Mouse (Mus musculus) forebrain, postnatal 0 days (tissue): Measurements from ENCODE around the gene Bsnd. TPM values are rescaled to one million over a fixed set of nuclear protein-coding genes. Genes with fewer than 3 reads are reported as not detected.
A peak's percentile ranks its signal among the peaks of the same experiment; 100 is the strongest.

Experiments
- ATAC-seq: fragments of 200-750 bp; cut with Nextera tagmentation; 2 replicates; pipeline ENCODE4 v1.8.0; 2017; ENCODE audit warnings: mild to moderate bottlenecking, moderate library complexity
- DNase-seq: peaks from one replicate; pipeline ENCODE4 v3.0.0-alpha.2; 2015
- H3K27ac ChIP-seq: fragments of 300-500 bp; sonication (generic); 2 replicates; pipeline ENCODE4 v1.5.1; 2014; ENCODE audit warnings: low read depth, mild to moderate bottlenecking, antibody characterized with exemption, low read length, moderate library complexity, mixed read lengths
- H3K27me3 ChIP-seq: fragments of 300-500 bp; sonication (generic); 2 replicates; pipeline ENCODE4 v1.6.1; 2014; ENCODE audit warnings: mild to moderate bottlenecking, low read length, mixed read lengths; ENCODE audit not compliant: insufficient read depth
- H3K36me3 ChIP-seq: fragments of 300-500 bp; sonication (generic); 2 replicates; pipeline ENCODE4 v1.6.1; 2014; ENCODE audit warnings: mild to moderate bottlenecking, moderate library complexity; ENCODE audit not compliant: insufficient read depth
- H3K4me1 ChIP-seq: fragments of 300-500 bp; sonication (generic); 2 replicates; pipeline ENCODE4 v1.6.1; 2014; ENCODE audit warnings: antibody characterized with exemption; ENCODE audit not compliant: insufficient read depth
- H3K4me2 ChIP-seq: fragments of 300-500 bp; sonication (generic); 2 replicates; pipeline ENCODE4 v1.6.1; 2014; ENCODE audit warnings: low read depth, mild to moderate bottlenecking, moderate library complexity
- H3K4me3 ChIP-seq: fragments of 300-500 bp; sonication (generic); 2 replicates; pipeline ENCODE4 v1.5.1; 2014; ENCODE audit warnings: low read depth, low read length, mixed read lengths
- H3K9ac ChIP-seq: fragments of 300-500 bp; sonication (generic); 2 replicates; pipeline ENCODE4 v1.6.1; 2014; ENCODE audit warnings: mild to moderate bottlenecking
- H3K9me3 ChIP-seq: fragments of 300-500 bp; sonication (generic); 2 replicates; pipeline ENCODE4 v1.6.1; 2016; ENCODE audit warnings: low read length
- CTCF ChIP-seq: sonication (generic); IDR thresholded peaks from 2 replicates; pipeline ENCODE4 v1.5.1; 2016; ENCODE audit warnings: antibody characterized with exemption, control low read depth, low read depth
- WGBS: fragments of 180-500 bp; shearing (Covaris S2); extraction: QIAGEN DNeasy Blood & Tissue Kit; methylation state at CpG from one replicate; pipeline ENCODE4 v1.1.7; 2014; 5-methylcytosine and 5-hydroxymethylcytosine counted together
- polyA plus RNA-seq: library from polyadenylated mRNA; unstranded; fragments of >200 nt; fragmentation: Nextera tagmentation; extraction: Ambion mirVana; gene quantifications from 2 replicates; pipeline ENCODE4 v1.2.1, GENCODE M21; 2015
- total RNA-seq: library from RNA; depleted of rRNA; stranded (reverse); fragments of >200 nt; gene quantifications from 2 replicates; pipeline ENCODE4 v1.2.3, GENCODE M21; 2014

The Bsnd gene
- total and polyA plus RNA-seq, 2 experiments from 2014 or later, result not detected

DNA sequence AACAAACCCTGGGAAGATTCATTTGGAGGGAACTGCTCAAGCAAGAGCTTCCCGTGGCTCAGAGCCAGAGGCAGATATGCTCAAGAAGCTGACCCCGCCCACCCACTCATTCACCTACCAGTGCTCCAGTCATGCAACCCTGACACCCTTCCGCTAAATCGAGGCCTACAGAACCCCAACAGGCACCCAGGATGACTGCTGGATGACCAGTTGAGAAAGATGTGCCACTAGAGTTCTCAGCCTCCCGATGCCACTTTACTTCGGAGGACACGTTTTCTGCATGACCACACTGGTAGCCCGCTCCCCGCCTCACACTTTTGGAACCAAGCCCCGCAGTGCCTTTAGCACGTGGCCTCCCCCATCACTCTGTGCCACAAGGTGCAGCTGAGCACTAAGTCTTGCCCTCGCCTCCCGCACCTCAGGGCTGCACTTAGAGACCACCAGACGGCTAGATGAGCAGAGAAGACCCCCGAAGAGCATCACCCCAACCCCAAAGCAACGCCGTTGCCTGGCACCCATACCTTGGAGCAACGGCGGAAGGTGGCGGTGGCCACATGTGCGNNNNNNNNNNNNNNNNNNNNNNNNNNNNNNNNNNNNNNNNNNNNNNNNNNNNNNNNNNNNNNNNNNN, 28.8 kb downstream of the Bsnd start:
- Histone ChIP-seq H3K36me3 (no peaks in the 10 kb centered on the region), H3K9ac (peak overlapping the region; percentile 58), H3K9me3 (no peaks in the 10 kb centered on the region), H3K4me1 (peaks cover 9% of the 10 kb centered on the region; the same call in 1 of the 2 replicates), H3K27me3 (peaks cover 22% of the 10 kb centered on the region), H3K27ac (no peak overlapping the region), H3K4me3 (peak overlapping the region; percentile 39), H3K4me2 (peak overlapping the region; percentile 82)
- WGBS, result 26% methylated on average over 21 of the region's 21 CpGs
- DNase-seq (peak; percentile 22), ATAC-seq (peak; percentile 40; the same call in 1 of the 2 replicates)
- TF ChIP-seq CTCF, result no peak

DNA sequence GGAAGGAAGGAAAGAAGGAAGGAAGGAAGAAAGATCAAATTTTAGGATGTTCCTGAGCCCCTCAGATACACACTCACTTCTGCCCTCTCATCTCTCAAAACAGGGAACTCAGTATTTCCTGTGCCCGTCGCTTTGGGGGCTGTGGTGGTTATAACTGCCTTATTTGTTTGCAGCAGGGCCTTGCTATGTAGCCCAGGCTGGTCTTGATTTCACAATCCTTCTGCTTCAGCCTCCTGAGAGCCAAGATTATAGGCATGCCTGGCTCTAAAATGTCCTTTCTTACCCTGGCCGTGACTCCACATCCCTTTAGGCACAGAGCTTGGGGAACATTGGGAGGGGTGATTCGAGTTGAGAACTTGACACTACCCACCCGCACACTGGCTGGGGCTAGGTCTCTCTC, 29.6 kb downstream of the Bsnd start:
- TF ChIP-seq CTCF, result no peak
- H3K4me2 ChIP-seq, result no peak overlapping the region

DNA sequence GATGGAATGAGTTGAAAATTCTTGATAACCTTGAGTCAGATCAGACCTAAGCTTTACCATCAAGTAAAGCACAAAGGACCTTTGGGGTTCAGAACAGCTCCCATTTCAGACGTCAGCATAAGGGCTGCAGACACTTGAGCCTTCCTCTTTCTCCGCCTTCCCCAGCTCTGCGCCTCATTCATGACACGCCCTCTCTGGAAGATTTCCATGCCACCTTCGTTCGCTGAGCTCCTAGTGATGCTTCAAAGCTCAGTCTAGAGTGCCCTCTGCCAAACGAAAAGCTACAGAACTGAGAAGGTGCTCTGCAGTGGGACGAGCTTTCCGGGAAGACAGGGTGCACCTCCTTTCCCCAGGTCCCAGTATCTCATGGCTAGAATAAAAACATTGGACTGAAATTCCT, 30.1 kb downstream of the Bsnd start:
- peaks cover 9% of the 10 kb centered on the region; the same call in 1 of the 2 replicates for H3K4me1 ChIP-seq
- no peak overlapping the region for H3K4me2 ChIP-seq
- no peak for DNase-seq
- H3K9ac ChIP-seq, result no peak overlapping the region
- peaks cover 22% of the 10 kb centered on the region for H3K27me3 ChIP-seq
- no peak for TF ChIP-seq CTCF
- no peaks in the 10 kb centered on the region for H3K9me3 ChIP-seq
- H3K36me3 ChIP-seq, result no peaks in the 10 kb centered on the region
- WGBS, result 76% methylated on average over 9 of the region's 9 CpGs
- no peak for ATAC-seq
- no peak overlapping the region for H3K27ac ChIP-seq
- H3K4me3 ChIP-seq, result no peak overlapping the region

More for the DNA sequence above, 29.6 kb downstream of the Bsnd start:
- no peaks in the 10 kb centered on the region for H3K36me3 ChIP-seq
- DNase-seq, result no peak
- no peaks in the 10 kb centered on the region for H3K9me3 ChIP-seq
- no peak overlapping the region for H3K4me3 ChIP-seq
- peaks cover 9% of the 10 kb centered on the region; the same call in 1 of the 2 replicates for H3K4me1 ChIP-seq
- no peak for ATAC-seq
- H3K27ac ChIP-seq, result no peak overlapping the region
- no peak overlapping the region for H3K9ac ChIP-seq
- peaks cover 22% of the 10 kb centered on the region for H3K27me3 ChIP-seq
- WGBS, result 78% methylated on average over 5 of the region's 5 CpGs

DNA sequence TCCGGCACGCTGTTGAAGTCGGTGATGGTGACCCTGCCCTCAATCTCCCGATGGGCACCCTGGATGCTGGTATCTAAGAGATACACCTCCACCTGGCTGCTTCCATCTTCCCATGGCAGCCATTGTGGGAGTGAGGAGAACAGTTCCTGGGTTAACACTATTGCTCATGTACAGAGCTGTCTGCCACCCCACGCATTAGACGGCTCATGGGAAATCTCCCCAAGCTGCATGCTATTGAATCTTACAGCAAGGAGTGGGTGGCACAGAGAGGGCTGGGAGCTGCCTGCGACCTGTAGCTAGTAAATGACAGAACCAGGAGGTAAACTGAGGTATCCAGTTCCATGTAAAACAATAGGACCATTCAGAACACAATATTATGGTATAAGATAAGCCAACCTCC, 37.5 kb downstream of the Bsnd start:
- ATAC-seq, result no peak
- TF ChIP-seq CTCF, result no peak
- H3K36me3 ChIP-seq, result no peaks in the 10 kb centered on the region
- no peaks in the 10 kb centered on the region for H3K9me3 ChIP-seq
- no peak overlapping the region for H3K4me3 ChIP-seq
- 89% methylated on average over 7 of the region's 7 CpGs for WGBS
- H3K27ac ChIP-seq, result no peak overlapping the region
- H3K4me2 ChIP-seq, result no peak overlapping the region
- no peaks in the 10 kb centered on the region for H3K27me3 ChIP-seq
- no peak for DNase-seq
- H3K4me1 ChIP-seq, result no peaks in the 10 kb centered on the region; the same call in 1 of the 2 replicates
- no peak overlapping the region for H3K9ac ChIP-seq

DNA sequence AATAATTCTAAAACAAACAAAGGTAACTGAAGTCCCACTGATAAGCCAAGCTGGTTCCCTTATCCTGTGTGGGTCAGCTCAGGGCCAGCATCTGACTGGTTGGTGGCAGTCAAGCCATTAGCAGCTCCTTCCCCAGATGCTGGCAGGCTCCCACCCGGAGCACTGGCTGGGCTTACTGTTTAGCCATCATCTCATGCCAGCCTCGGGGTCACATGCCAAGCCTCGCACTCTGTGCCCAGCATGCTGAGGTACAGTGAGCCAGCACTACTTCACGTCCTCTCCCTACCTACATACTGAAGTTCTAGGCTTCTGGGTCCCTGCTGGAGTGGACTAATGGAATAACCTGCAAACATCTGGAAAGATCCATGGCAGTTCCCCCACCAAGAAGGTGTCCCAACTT, 38.6 kb downstream of the Bsnd start:
- no peak for DNase-seq
- no peak for TF ChIP-seq CTCF
- Histone ChIP-seq H3K36me3 (no peaks in the 10 kb centered on the region), H3K4me1 (no peaks in the 10 kb centered on the region; the same call in 1 of the 2 replicates), H3K9me3 (no peaks in the 10 kb centered on the region), H3K4me2 (no peak overlapping the region), H3K9ac (no peak overlapping the region), H3K4me3 (no peak overlapping the region), H3K27ac (no peak overlapping the region), H3K27me3 (no peaks in the 10 kb centered on the region)
- WGBS, result 76% methylated on average over 4 of the region's 4 CpGs
- ATAC-seq, result no peak

DNA sequence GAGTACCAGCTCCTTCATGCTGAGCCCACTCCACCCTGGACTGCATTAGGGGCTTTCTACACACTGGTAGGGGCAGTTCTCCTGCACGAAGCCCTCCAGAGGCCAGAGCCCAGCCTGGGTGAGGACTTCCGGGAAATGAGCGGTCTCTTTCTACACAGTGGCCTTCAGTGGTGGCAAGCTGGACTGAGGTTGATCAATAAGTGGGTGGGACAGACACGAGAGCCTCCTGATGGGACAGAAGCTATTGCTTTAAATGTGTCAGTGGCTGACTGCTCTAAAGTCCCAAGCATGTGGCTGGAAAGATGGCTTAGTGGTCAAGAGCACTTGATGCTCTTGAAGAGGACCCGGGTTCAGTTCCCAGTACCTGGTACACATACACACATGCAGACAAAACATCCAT, 39.0 kb downstream of the Bsnd start:
- ATAC-seq (no peak), DNase-seq (no peak)
- WGBS, result 85% methylated on average over 5 of the region's 5 CpGs
- H3K9ac ChIP-seq, result no peak overlapping the region
- no peaks in the 10 kb centered on the region; the same call in 1 of the 2 replicates for H3K4me1 ChIP-seq
- no peaks in the 10 kb centered on the region for H3K36me3 ChIP-seq
- no peaks in the 10 kb centered on the region for H3K9me3 ChIP-seq
- no peak overlapping the region for H3K4me3 ChIP-seq
- no peaks in the 10 kb centered on the region for H3K27me3 ChIP-seq
- TF ChIP-seq CTCF, result no peak
- no peak overlapping the region for H3K27ac ChIP-seq
- H3K4me2 ChIP-seq, result no peak overlapping the region

DNA sequence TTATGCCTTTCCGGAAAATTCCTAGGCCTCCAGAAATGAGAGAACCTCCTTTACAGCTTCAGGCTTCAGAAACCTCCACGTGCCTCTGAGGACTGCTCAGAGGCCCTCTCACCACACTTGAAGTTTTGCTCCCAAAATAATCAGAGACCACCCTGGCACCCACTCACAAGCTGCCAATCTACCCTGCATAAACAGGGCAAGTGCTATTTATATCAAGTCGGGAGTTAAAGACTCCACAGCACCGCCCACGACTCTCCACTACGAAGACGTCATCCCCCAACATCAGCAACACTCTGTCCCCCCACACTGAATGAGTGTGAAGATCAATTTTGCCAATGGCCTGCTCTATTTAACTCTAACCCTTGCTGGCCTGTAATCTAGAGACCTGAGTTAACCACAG, 39.7 kb downstream of the Bsnd start:
- H3K4me3 ChIP-seq, result no peak overlapping the region
- WGBS, result 77% methylated on average over 7 of the region's 7 CpGs

More for the DNA sequence above, 39.7 kb downstream of the Bsnd start:
- no peak for DNase-seq
- H3K9ac ChIP-seq, result no peak overlapping the region
- H3K9me3 ChIP-seq, result no peaks in the 10 kb centered on the region
- no peaks in the 10 kb centered on the region; the same call in 1 of the 2 replicates for H3K4me1 ChIP-seq
- H3K4me2 ChIP-seq, result no peak overlapping the region
- peak; percentile 32; the same call in 1 of the 2 replicates for ATAC-seq
- no peak for TF ChIP-seq CTCF
- H3K27me3 ChIP-seq, result no peaks in the 10 kb centered on the region
- H3K36me3 ChIP-seq, result no peaks in the 10 kb centered on the region
- H3K27ac ChIP-seq, result no peak overlapping the region
